In the genomic region with DNA sequence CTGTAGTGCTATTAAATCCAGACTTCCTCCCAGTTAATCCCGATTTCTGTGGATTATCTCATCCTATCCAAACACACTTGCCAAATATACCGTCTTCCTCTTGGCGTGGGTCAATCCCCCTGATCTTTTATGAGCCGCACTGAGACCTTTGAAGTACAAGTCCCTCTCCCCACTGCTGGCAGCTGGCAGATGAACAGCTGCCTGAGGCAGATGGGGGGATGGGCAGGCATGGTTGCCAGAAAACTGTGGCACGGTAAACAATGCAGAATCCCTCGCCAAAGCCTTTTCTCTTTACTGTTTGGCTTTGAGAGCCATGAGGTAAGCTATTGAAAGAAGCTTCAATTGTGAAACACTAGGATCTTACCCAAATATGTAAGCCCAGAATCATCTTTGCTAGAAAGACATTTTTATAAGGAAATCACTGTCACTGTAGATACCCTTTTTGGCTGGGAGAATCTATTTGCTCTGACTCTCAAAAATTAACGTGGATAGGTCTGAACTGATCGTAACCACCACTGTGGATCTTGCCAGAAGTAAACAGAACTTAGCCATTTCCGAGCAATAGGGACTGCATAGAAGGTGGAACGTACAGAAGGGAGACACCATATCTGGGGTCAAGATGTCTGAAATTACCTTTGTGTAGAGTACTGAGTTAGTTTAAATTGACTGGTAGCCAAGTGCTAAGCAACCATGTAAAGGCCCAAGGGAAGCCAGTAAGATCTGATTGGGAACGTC, we compare ENCODE assay signal across 10 mouse cellular contexts.
A peak's percentile ranks its signal among the peaks of the same experiment; 100 is the strongest.
DNase-seq lines count a peak whose midpoint lies in the region; ATAC-seq lines count a peak whose summit lies in the region.
"Had no signal": no experiment of that assay in that cellular context is flagged by ENCODE, and none has a peak within 500 bp of the region (broad histone marks: within the 10 kb centered on the region; RNA-seq: fewer than 3 reads in every experiment).

No protein-coding gene starts in this region.

- H3K4me3 ChIP-seq in kidney, embryonic 15.5 days (replicated peaks), result no peak overlapping the region
- H3K4me3 ChIP-seq in forebrain, embryonic 11.5 days (ENCODE audit: low read depth, low read length), result no peak overlapping the region
- no peak overlapping the region for H3K4me3 ChIP-seq in hindbrain, embryonic 15.5 days
- no peak overlapping the region for H3K4me3 ChIP-seq in neural tube, embryonic 13.5 days
- H3K4me3 ChIP-seq: heart, embryonic 15.5 days had no signal

- H3K9me3 ChIP-seq in kidney, embryonic 15.5 days (replicated peaks), result no peaks in the 10 kb centered on the region
- H3K9me3 ChIP-seq in forebrain, embryonic 11.5 days (ENCODE audit: control insufficient read depth, low read length), result no peaks in the 10 kb centered on the region
- no peaks in the 10 kb centered on the region for H3K9me3 ChIP-seq in hindbrain, embryonic 15.5 days
- no peaks in the 10 kb centered on the region for H3K9me3 ChIP-seq in neural tube, embryonic 13.5 days
- H3K9me3 ChIP-seq: heart, embryonic 15.5 days had no signal

- H3K9ac ChIP-seq in kidney, embryonic 15.5 days, result no peak overlapping the region
- no peak overlapping the region for H3K9ac ChIP-seq in forebrain, embryonic 11.5 days (ENCODE audit: low read length)
- no peak overlapping the region for H3K9ac ChIP-seq in hindbrain, embryonic 15.5 days
- no peak overlapping the region for H3K9ac ChIP-seq in neural tube, embryonic 13.5 days
- H3K9ac ChIP-seq: heart, embryonic 15.5 days had no signal

- no peaks in the 10 kb centered on the region for H3K36me3 ChIP-seq in kidney, embryonic 15.5 days
- no peaks in the 10 kb centered on the region for H3K36me3 ChIP-seq in forebrain, embryonic 11.5 days (ENCODE audit: control insufficient read depth, insufficient read depth, low read length)
- H3K36me3 ChIP-seq in hindbrain, embryonic 15.5 days, result no peaks in the 10 kb centered on the region
- H3K36me3 ChIP-seq in neural tube, embryonic 13.5 days, result no peaks in the 10 kb centered on the region
- H3K36me3 ChIP-seq: heart, embryonic 15.5 days had no signal

- no peaks in the 10 kb centered on the region for H3K27me3 ChIP-seq in kidney, embryonic 15.5 days
- H3K27me3 ChIP-seq in forebrain, embryonic 11.5 days (ENCODE audit: control insufficient read depth, insufficient read depth, low read length), result no peaks in the 10 kb centered on the region
- no peaks in the 10 kb centered on the region for H3K27me3 ChIP-seq in hindbrain, embryonic 15.5 days
- H3K27me3 ChIP-seq in neural tube, embryonic 13.5 days, result no peaks in the 10 kb centered on the region
- H3K27me3 ChIP-seq: heart, embryonic 15.5 days; Patski had no signal

- DNase-seq in kidney, postnatal 14 days, result peak; percentile 19
- peak; percentile 26 to 49 for DNase-seq in adrenal gland, postnatal 36 days
- DNase-seq in forebrain, embryonic 11.5 days (ENCODE audit: low spot score), result peak; percentile 52
- no peak for DNase-seq in cerebellum, postnatal 36 days

- WGBS in kidney, embryonic 15.5 days, result 57% methylated on average over 11 of the region's 11 CpGs
- WGBS in forebrain, embryonic 11.5 days, result 56% methylated on average over 11 of the region's 11 CpGs
- 40% methylated on average over 11 of the region's 11 CpGs for WGBS in hindbrain, embryonic 15.5 days
- 43% methylated on average over 11 of the region's 11 CpGs for WGBS in neural tube, embryonic 13.5 days

- H3K4me1 ChIP-seq in kidney, embryonic 15.5 days, result peaks cover 4% of the 10 kb centered on the region; the same call in 1 of the 2 replicates
- H3K4me1 ChIP-seq in forebrain, embryonic 11.5 days (replicated peaks; ENCODE audit: control insufficient read depth, insufficient read depth, low read length), result 0 out of 2 replicates have a peak, but pooled peaks cover 2% of the 10 kb centered on the region
- no peaks in the 10 kb centered on the region for H3K4me1 ChIP-seq in hindbrain, embryonic 15.5 days (replicated peaks)
- H3K4me1 ChIP-seq in neural tube, embryonic 13.5 days (replicated peaks), result peaks cover 8% of the 10 kb centered on the region; the same call in 1 of the 2 replicates

- no peak for ATAC-seq in kidney, embryonic 15.5 days (replicated peaks; ENCODE audit: low FRiP score)
- ATAC-seq in forebrain, embryonic 11.5 days (replicated peaks; ENCODE audit: low FRiP score), result peak; percentile 64; the same call in 1 of the 2 replicates
- peak; percentile 75; the same call in 1 of the 2 replicates for ATAC-seq in hindbrain, embryonic 15.5 days (ENCODE audit: low FRiP score, low read depth)
- ATAC-seq in neural tube, embryonic 13.5 days (ENCODE audit: low read depth), result peak; percentile 79
- no peak for ATAC-seq in megakaryocyte-erythroid progenitor cell, adult 5-6 weeks (replicated peaks; ENCODE audit: low FRiP score, low TSS enrichment, poor library complexity, severe bottlenecking)
- ATAC-seq: Patski had no signal

- H3K27ac ChIP-seq in kidney, embryonic 15.5 days, result no peak overlapping the region
- no peak overlapping the region for H3K27ac ChIP-seq in forebrain, embryonic 11.5 days (ENCODE audit: low read depth, low read length)
- no peak overlapping the region for H3K27ac ChIP-seq in hindbrain, embryonic 15.5 days (replicated peaks)
- peak overlapping the region; percentile 39 for H3K27ac ChIP-seq in neural tube, embryonic 13.5 days (replicated peaks)
- H3K27ac ChIP-seq: heart, embryonic 15.5 days had no signal

- no peak overlapping the region for H3K4me2 ChIP-seq in kidney, embryonic 15.5 days
- no peak overlapping the region for H3K4me2 ChIP-seq in forebrain, embryonic 11.5 days (ENCODE audit: low read depth, low read length, severe bottlenecking)
- H3K4me2 ChIP-seq in hindbrain, embryonic 15.5 days, result no peak overlapping the region
- H3K4me2 ChIP-seq in neural tube, embryonic 13.5 days, result no peak overlapping the region
- H3K4me2 ChIP-seq: heart, embryonic 15.5 days had no signal

Comparison
In these comparisons a context has a peak if more than half of its experiments do, and no peak if none do; other contexts are left out.
1. DNase-seq: peak in kidney, postnatal 14 days (single experiment), adrenal gland, postnatal 36 days (2 of 2) and forebrain, embryonic 11.5 days (single experiment); none in cerebellum, postnatal 36 days (0 of 2).
2. ATAC-seq: peak in forebrain, embryonic 11.5 days (single experiment), hindbrain, embryonic 15.5 days (single experiment) and neural tube, embryonic 13.5 days (single experiment); none in kidney, embryonic 15.5 days (single experiment) and megakaryocyte-erythroid progenitor cell, adult 5-6 weeks (single experiment).